Mouse (Mus musculus) testis, adult 2 months (tissue): Measurements from ENCODE around the gene Gm37240. TPM values are rescaled to one million over a fixed set of nuclear protein-coding genes. Genes with fewer than 3 reads are reported as not detected.

Experiments used
- H3K27ac ChIP-seq: fragments of 200-500 bp; 2 replicates; pipeline ENCODE4 v1.5.1; 2012; ENCODE audit warnings: low read depth, low read length; ENCODE audit not compliant: control insufficient read depth, insufficient read depth
- H3K27me3 ChIP-seq: fragments of 200-500 bp; 2 replicates; pipeline ENCODE4 v1.6.1; 2012; ENCODE audit warnings: mild to moderate bottlenecking, low read length, moderate library complexity; ENCODE audit not compliant: control insufficient read depth, insufficient read depth
- H3K36me3 ChIP-seq: fragments of 200-500 bp; 2 replicates; pipeline ENCODE4 v1.6.1; 2012; ENCODE audit warnings: mild to moderate bottlenecking, low read length; ENCODE audit not compliant: control insufficient read depth, insufficient read depth
- H3K4me1 ChIP-seq: fragments of 200-500 bp; 2 replicates; pipeline ENCODE4 v1.6.1; 2012; ENCODE audit warnings: low read length; ENCODE audit not compliant: control insufficient read depth, insufficient read depth
- H3K4me3 ChIP-seq: fragments of 200-500 bp; 2 replicates; pipeline ENCODE4 v1.5.1; 2012; ENCODE audit warnings: low read depth, mild to moderate bottlenecking, low read length, moderate library complexity, mixed read lengths; ENCODE audit not compliant: control insufficient read depth
- CTCF ChIP-seq: fragments of 200-500 bp; IDR thresholded peaks from 2 replicates; pipeline ENCODE4 v1.5.1; 2012; ENCODE audit warnings: low read depth, mild to moderate bottlenecking, inconsistent platforms, low read length, moderate library complexity; ENCODE audit not compliant: control insufficient read depth, insufficient read depth, insufficient replicate concordance
- POLR2A ChIP-seq: fragments of 200-500 bp; IDR thresholded peaks from 2 replicates; pipeline ENCODE4 v1.6.1; 2012; ENCODE audit warnings: low read depth, mild to moderate bottlenecking, inconsistent platforms, low read length, moderate library complexity; ENCODE audit not compliant: control insufficient read depth
- polyA plus RNA-seq: library from polyadenylated mRNA; depleted of rRNA; stranded (reverse); fragments of >200 nt; gene quantifications from 2 replicates; pipeline ENCODE4 v1.2.3, GENCODE M21; 2012

Gm37240 gene
- polyA plus RNA-seq, 1 experiment: not detected

GRCm38 (mm10) chr3:84685662-84686293, 1201.5 kb downstream of the Gm37240 start:
- Histone ChIP-seq H3K27me3 (no peaks in the 10 kb centered on the region), H3K4me1 (no peaks in the 10 kb centered on the region), H3K27ac (no peak overlapping the region), H3K4me3 (no peak overlapping the region), H3K36me3 (no peaks in the 10 kb centered on the region)
- TF ChIP-seq CTCF: no peak
- no peak for TF ChIP-seq POLR2A

- TF ChIP-seq POLR2A (no peak), CTCF (no peak)
These were observed 1203.5 kb downstream of the Gm37240 start for GRCm38 (mm10) chr3:84683788-84684187.

GRCm38 (mm10) chr3:84681699-84682098, 1205.6 kb downstream of the Gm37240 start:
- H3K36me3 ChIP-seq: no peaks in the 10 kb centered on the region
- TF ChIP-seq POLR2A (no peak), CTCF (no peak)
- H3K27me3 ChIP-seq: no peaks in the 10 kb centered on the region
- H3K27ac ChIP-seq: no peak overlapping the region
- no peaks in the 10 kb centered on the region for H3K4me1 ChIP-seq
- no peak overlapping the region for H3K4me3 ChIP-seq

More at GRCm38 (mm10) chr3:84683788-84684187, 1203.5 kb downstream of the Gm37240 start:
- no peak overlapping the region for H3K27ac ChIP-seq
- no peak overlapping the region for H3K4me3 ChIP-seq
- no peaks in the 10 kb centered on the region for H3K4me1 ChIP-seq
- no peaks in the 10 kb centered on the region for H3K27me3 ChIP-seq
- no peaks in the 10 kb centered on the region for H3K36me3 ChIP-seq

GRCm38 (mm10) chr3:84680062-84680461, 1207.3 kb downstream of the Gm37240 start:
- Histone ChIP-seq H3K4me3 (no peak overlapping the region), H3K27me3 (no peaks in the 10 kb centered on the region), H3K27ac (no peak overlapping the region), H3K4me1 (no peaks in the 10 kb centered on the region), H3K36me3 (no peaks in the 10 kb centered on the region)
- no peak for TF ChIP-seq CTCF

- TF ChIP-seq CTCF (no peak), POLR2A (no peak)
- Histone ChIP-seq H3K4me1 (no peaks in the 10 kb centered on the region), H3K27ac (no peak overlapping the region), H3K36me3 (no peaks in the 10 kb centered on the region), H3K4me3 (no peak overlapping the region), H3K27me3 (no peaks in the 10 kb centered on the region)
These were observed 1207.8 kb downstream of the Gm37240 start for GRCm38 (mm10) chr3:84679542-84679941.

GRCm38 (mm10) chr3:84678891-84679290, 1208.4 kb downstream of the Gm37240 start:
- H3K27me3 ChIP-seq: no peaks in the 10 kb centered on the region
- no peak overlapping the region for H3K27ac ChIP-seq
- no peaks in the 10 kb centered on the region for H3K36me3 ChIP-seq
- H3K4me3 ChIP-seq: no peak overlapping the region
- H3K4me1 ChIP-seq: no peaks in the 10 kb centered on the region
- TF ChIP-seq CTCF: no peak
- TF ChIP-seq POLR2A: no peak

GRCm38 (mm10) chr3:84675710-84676109, 1211.6 kb downstream of the Gm37240 start:
- Histone ChIP-seq H3K27me3 (no peaks in the 10 kb centered on the region), H3K36me3 (no peaks in the 10 kb centered on the region), H3K4me3 (no peak overlapping the region), H3K4me1 (no peaks in the 10 kb centered on the region), H3K27ac (no peak overlapping the region)
- TF ChIP-seq POLR2A (no peak), CTCF (no peak)
